Mouse (Mus musculus): ENCODE data around the gene Tulp1. TPM values are rescaled to one million over a fixed set of nuclear protein-coding genes. Genes with fewer than 3 reads are reported as not detected.
"Not testable (repeated sequence)": the region's sequence is repeated elsewhere in the genome, so short reads cannot be mapped to it uniquely, and the experiment has no call there.

Tulp1 gene
- polyA plus RNA-seq, 1 experiment from 2014 or later: 1.3 TPM

DNA sequence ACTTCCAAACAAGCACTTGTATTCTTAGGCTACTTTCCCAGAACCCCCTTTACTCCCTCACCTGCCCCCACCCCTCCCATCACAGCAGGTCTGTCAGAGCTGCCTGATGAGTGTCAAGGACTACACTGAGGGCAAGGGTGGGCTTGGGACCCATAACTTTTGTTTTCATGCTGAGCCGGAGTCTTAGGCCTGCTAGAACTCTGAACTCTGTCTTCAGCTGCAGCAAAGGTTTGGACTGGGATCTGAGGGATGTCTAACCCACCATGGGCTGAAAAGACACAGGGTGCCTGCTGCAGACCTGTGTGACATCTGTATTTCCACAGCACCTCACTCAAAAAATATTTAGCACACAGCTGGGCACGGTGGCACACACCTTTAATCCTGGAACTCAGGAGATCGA is 38.1 kb downstream of the Tulp1 start:
- Histone ChIP-seq H3K4me2 (no peak overlapping the region), H3K4me3 (replicated peaks) (no peak overlapping the region), H3K27me3 (no peaks in the 10 kb centered on the region), H3K27ac (0 out of 2 replicates have a peak overlapping the region, but pooled peaks have one; percentile 95), H3K4me1 (replicated peaks) (peaks cover 42% of the 10 kb centered on the region), H3K9me3 (replicated peaks) (peaks cover 6% of the 10 kb centered on the region), H3K9ac (peak overlapping the region; percentile 26; the same call in 1 of the 2 replicates), H3K36me3 (peaks cover 60% of the 10 kb centered on the region)
- no peak for DNase-seq
- 78% methylated on average over 3 of the region's 3 CpGs for WGBS (ENCODE audit: insufficient replicate concordance)
- ATAC-seq (ENCODE audit: low read depth): no peak

DNA sequence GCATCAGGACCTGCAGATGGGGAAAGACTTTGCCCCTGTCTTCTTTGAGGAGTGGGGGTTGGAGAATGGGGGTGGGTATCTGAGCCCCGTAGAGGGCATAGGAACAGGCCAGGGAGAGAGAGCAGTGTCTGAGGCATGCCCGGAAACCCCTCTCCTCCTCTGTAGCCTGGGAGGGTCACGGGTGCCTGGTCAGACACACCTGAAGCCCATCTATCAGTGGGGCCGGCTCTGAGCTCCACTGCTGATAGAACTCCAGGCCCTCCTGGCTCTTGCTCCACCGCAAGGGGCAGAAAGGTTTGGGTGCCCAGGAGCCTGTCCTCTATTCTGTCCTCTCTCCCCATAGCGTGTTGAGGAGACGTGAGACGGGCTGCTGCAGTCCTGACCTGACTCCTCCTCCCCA is 39.3 kb downstream of the Tulp1 start:
- Histone ChIP-seq H3K27ac (no peak overlapping the region), H3K9ac (no peak overlapping the region), H3K4me1 (replicated peaks) (peaks cover 32% of the 10 kb centered on the region), H3K4me3 (replicated peaks) (no peak overlapping the region), H3K4me2 (no peak overlapping the region), H3K9me3 (replicated peaks) (peaks cover 6% of the 10 kb centered on the region), H3K27me3 (no peaks in the 10 kb centered on the region), H3K36me3 (peaks cover 53% of the 10 kb centered on the region)
- DNase-seq (no peak), ATAC-seq (ENCODE audit: low read depth) (no peak)
- 82% methylated on average over 8 of the region's 8 CpGs for WGBS (ENCODE audit: insufficient replicate concordance)

- H3K9me3 ChIP-seq (replicated peaks); H3K27me3 ChIP-seq; ATAC-seq (ENCODE audit: low read depth); DNase-seq; H3K4me3 ChIP-seq (replicated peaks); H3K9ac ChIP-seq; H3K4me2 ChIP-seq; H3K27ac ChIP-seq: not testable (repeated sequence)
- WGBS (ENCODE audit: insufficient replicate concordance): 90% methylated on average over 7 of the region's 7 CpGs
- H3K4me1 ChIP-seq (replicated peaks): peaks cover 18% of the 10 kb centered on the region
- H3K36me3 ChIP-seq: peaks cover 51% of the 10 kb centered on the region
These were observed 40.6 kb downstream of the Tulp1 start for GRCm38 (mm10) chr17:28324416-28324815.

- no peak overlapping the region for H3K4me3 ChIP-seq (replicated peaks)
- H3K9me3 ChIP-seq (replicated peaks): peaks cover 6% of the 10 kb centered on the region
- 80% methylated on average over 8 of the region's 8 CpGs for WGBS (ENCODE audit: insufficient replicate concordance)
- H3K36me3 ChIP-seq: peaks cover 51% of the 10 kb centered on the region
- no peak for ATAC-seq (ENCODE audit: low read depth)
- H3K27me3 ChIP-seq: no peaks in the 10 kb centered on the region
- no peak for DNase-seq
- no peak overlapping the region for H3K27ac ChIP-seq
- H3K9ac ChIP-seq: no peak overlapping the region
- no peak overlapping the region for H3K4me2 ChIP-seq
- peaks cover 14% of the 10 kb centered on the region for H3K4me1 ChIP-seq (replicated peaks)
These were observed 41.2 kb downstream of the Tulp1 start for GRCm38 (mm10) chr17:28323786-28324185.

DNA sequence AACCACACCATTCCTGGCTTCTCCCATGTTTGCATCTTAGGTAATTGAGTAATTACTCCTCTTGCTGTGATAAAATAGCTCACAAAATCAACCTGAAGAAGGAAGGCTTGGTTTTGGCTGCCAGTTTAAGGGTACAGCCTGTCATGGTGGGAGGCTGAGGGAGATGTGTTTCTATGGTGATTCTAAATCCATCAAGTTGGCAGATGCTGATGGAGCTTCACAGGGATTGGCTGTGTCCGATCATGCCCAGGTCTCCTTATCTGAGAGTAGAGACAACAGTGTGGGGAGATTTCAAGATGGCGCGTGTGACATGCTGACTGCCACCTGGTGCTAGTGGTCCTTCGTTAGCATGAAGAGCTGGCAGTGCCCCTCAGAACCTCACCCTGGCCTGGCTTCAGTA is 43.3 kb downstream of the Tulp1 start:
- 87% methylated on average over 4 of the region's 4 CpGs for WGBS (ENCODE audit: insufficient replicate concordance)
- peaks cover 66% of the 10 kb centered on the region for H3K36me3 ChIP-seq
- H3K9me3 ChIP-seq (replicated peaks): peaks cover 6% of the 10 kb centered on the region
- H3K4me1 ChIP-seq (replicated peaks): peaks cover 18% of the 10 kb centered on the region
- no peaks in the 10 kb centered on the region for H3K27me3 ChIP-seq
- H3K27ac ChIP-seq: no peak overlapping the region
- H3K4me2 ChIP-seq: no peak overlapping the region
- ATAC-seq (ENCODE audit: low read depth) (no peak), DNase-seq (no peak)
- no peak overlapping the region for H3K9ac ChIP-seq
- no peak overlapping the region for H3K4me3 ChIP-seq (replicated peaks)

- Histone ChIP-seq H3K9ac (no peak overlapping the region), H3K4me3 (replicated peaks) (no peak overlapping the region), H3K4me1 (replicated peaks) (peaks cover 49% of the 10 kb centered on the region), H3K36me3 (peaks cover 59% of the 10 kb centered on the region), H3K27me3 (no peaks in the 10 kb centered on the region), H3K27ac (peak overlapping the region; percentile 61), H3K9me3 (replicated peaks) (no peaks in the 10 kb centered on the region), H3K4me2 (peak overlapping the region; percentile 10; the same call in 1 of the 2 replicates)
- WGBS (ENCODE audit: insufficient replicate concordance): 37% methylated on average over 9 of the region's 9 CpGs
- peak; percentile 43 for DNase-seq
- ATAC-seq (ENCODE audit: low read depth): no peak
These were observed 47.3 kb downstream of the Tulp1 start for GRCm38 (mm10) chr17:28317725-28318124.

DNA sequence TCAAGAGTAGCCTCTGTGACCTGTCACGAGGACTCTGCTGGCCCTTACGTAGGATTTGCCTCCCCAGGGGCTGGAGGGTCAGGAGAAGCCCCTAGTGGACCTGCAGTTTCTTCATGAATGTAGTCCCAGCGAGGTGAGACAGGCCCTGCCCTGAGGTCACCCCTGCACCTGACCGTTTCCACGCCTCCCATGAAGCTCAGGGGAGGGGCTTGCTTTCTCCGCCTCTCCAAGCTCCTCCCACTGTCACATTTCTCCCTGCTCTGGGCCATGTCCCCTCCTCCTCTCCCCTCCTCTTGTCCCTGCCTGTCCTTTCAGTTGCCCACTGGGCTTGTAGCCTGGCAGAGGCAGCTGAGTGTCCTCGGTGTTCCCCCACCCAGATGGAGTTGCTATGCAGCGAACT is 47.9 kb downstream of the Tulp1 start:
- peaks cover 53% of the 10 kb centered on the region for H3K36me3 ChIP-seq
- DNase-seq: no peak
- H3K4me3 ChIP-seq (replicated peaks): no peak overlapping the region
- H3K9me3 ChIP-seq (replicated peaks): no peaks in the 10 kb centered on the region
- peak overlapping the region; percentile 61 for H3K27ac ChIP-seq
- WGBS (ENCODE audit: insufficient replicate concordance): 76% methylated on average over 8 of the region's 8 CpGs
- H3K9ac ChIP-seq: 0 out of 2 replicates have a peak overlapping the region, but pooled peaks have one; percentile 26
- H3K4me2 ChIP-seq: peak overlapping the region; percentile 10; the same call in 1 of the 2 replicates
- ATAC-seq (ENCODE audit: low read depth): no peak
- H3K4me1 ChIP-seq (replicated peaks): peaks cover 56% of the 10 kb centered on the region
- H3K27me3 ChIP-seq: no peaks in the 10 kb centered on the region

- Histone ChIP-seq H3K27me3 (no peaks in the 10 kb centered on the region), H3K9me3 (replicated peaks) (no peaks in the 10 kb centered on the region), H3K9ac (no peak overlapping the region), H3K4me1 (replicated peaks) (peaks cover 61% of the 10 kb centered on the region), H3K4me3 (replicated peaks) (no peak overlapping the region), H3K4me2 (no peak overlapping the region), H3K27ac (no peak overlapping the region), H3K36me3 (peaks cover 50% of the 10 kb centered on the region)
- ATAC-seq (ENCODE audit: low read depth): no peak
- no peak for DNase-seq
- WGBS (ENCODE audit: insufficient replicate concordance): 81% methylated on average over 9 of the region's 9 CpGs
These were observed 48.5 kb downstream of the Tulp1 start for GRCm38 (mm10) chr17:28316476-28316875.

GRCm38 (mm10) chr17:28315611-28316160 is 49.3 kb downstream of the Tulp1 start:
- H3K4me1 ChIP-seq (replicated peaks): peaks cover 62% of the 10 kb centered on the region
- H3K4me3 ChIP-seq (replicated peaks): no peak overlapping the region

GRCm38 (mm10) chr17:28313880-28314225 is 51.2 kb downstream of the Tulp1 start:
- no peak for DNase-seq
- Histone ChIP-seq H3K4me3 (replicated peaks) (peak overlapping the region; percentile 87), H3K27ac (peak overlapping the region; percentile 89), H3K4me2 (peak overlapping the region; percentile 98), H3K36me3 (peaks cover 31% of the 10 kb centered on the region), H3K9ac (peak overlapping the region; percentile 92), H3K4me1 (replicated peaks) (peaks cover 66% of the 10 kb centered on the region), H3K9me3 (replicated peaks) (no peaks in the 10 kb centered on the region), H3K27me3 (no peaks in the 10 kb centered on the region)
- ATAC-seq (ENCODE audit: low read depth): peak; percentile 6
- under 1% methylated on average over 11 of the region's 11 CpGs for WGBS (ENCODE audit: insufficient replicate concordance)

More at GRCm38 (mm10) chr17:28315611-28316160, 49.3 kb downstream of the Tulp1 start:
- no peaks in the 10 kb centered on the region for H3K9me3 ChIP-seq (replicated peaks)
- H3K27me3 ChIP-seq: no peaks in the 10 kb centered on the region
- 87% methylated on average over 20 of the region's 20 CpGs for WGBS (ENCODE audit: insufficient replicate concordance)
- H3K9ac ChIP-seq: peak overlapping the region; percentile 51; the same call in 1 of the 2 replicates
- no peak overlapping the region for H3K4me2 ChIP-seq
- H3K36me3 ChIP-seq: peaks cover 47% of the 10 kb centered on the region
- no peak for ATAC-seq (ENCODE audit: low read depth)
- no peak overlapping the region for H3K27ac ChIP-seq
- no peak for DNase-seq

- H3K4me3 ChIP-seq (replicated peaks): peak within 1 kb of the TSS; percentile 87
- peak within 1 kb of the TSS; percentile 92 for H3K9ac ChIP-seq
- ATAC-seq (ENCODE audit: low read depth) (peak; percentile 96), DNase-seq (peak; percentile 99)
- H3K36me3 ChIP-seq: peaks cover 27% of the 10 kb centered on the region
- peak within 1 kb of the TSS; percentile 98 for H3K4me2 ChIP-seq
- H3K27ac ChIP-seq: peak within 1 kb of the TSS; percentile 89
- H3K9me3 ChIP-seq (replicated peaks): no peaks in the 10 kb centered on the region
- H3K4me1 ChIP-seq (replicated peaks): peaks cover 69% of the 10 kb centered on the region
- under 1% methylated on average over 69 of the region's 69 CpGs for WGBS (ENCODE audit: insufficient replicate concordance)
- H3K27me3 ChIP-seq: no peaks in the 10 kb centered on the region
These were observed 51.7 kb downstream of the Tulp1 start, which contains the start of gene Fance for GRCm38 (mm10) chr17:28313212-28313879. TSS of gene Fance (plus strand) at chr17:28313519.

Data from liver, embryonic 13.5 days (tissue).